ENCODE assay signal across 12 mouse cellular contexts in genomic region chr2:163362940-163363921, GRCm38 (mm10). TPM values are rescaled to one million over a fixed set of nuclear protein-coding genes. Genes with fewer than 3 reads are reported as not detected.
DNase-seq lines count a peak whose midpoint lies in the region; ATAC-seq and TF ChIP-seq lines count a peak whose summit lies in the region.
"Had no signal": no experiment of that assay in that cellular context is flagged by ENCODE, and none has a peak within 500 bp of the region (broad histone marks: within the 10 kb centered on the region; RNA-seq: fewer than 3 reads in every experiment).

No protein-coding gene starts in this region.

- H3K27me3 ChIP-seq in lung, embryonic 14.5 days (ENCODE audit: insufficient read depth, low read length), result no peaks in the 10 kb centered on the region
- no peaks in the 10 kb centered on the region for H3K27me3 ChIP-seq in heart, embryonic 10.5 days (ENCODE audit: insufficient read depth, poor library complexity, severe bottlenecking)
- H3K27me3 ChIP-seq in stomach, embryonic 16.5 days (ENCODE audit: control insufficient read depth, insufficient read depth, low read length), result no peaks in the 10 kb centered on the region
- H3K27me3 ChIP-seq: hindbrain, embryonic 12.5 days had no signal

- no peak overlapping the region for H3K4me2 ChIP-seq in lung, embryonic 14.5 days
- H3K4me2 ChIP-seq in stomach, embryonic 16.5 days (ENCODE audit: low read depth, low read length), result no peak overlapping the region
- H3K4me2 ChIP-seq: hindbrain, embryonic 12.5 days had no signal

- no peaks in the 10 kb centered on the region for H3K36me3 ChIP-seq in lung, embryonic 14.5 days (ENCODE audit: insufficient read depth)
- H3K36me3 ChIP-seq in heart, embryonic 10.5 days, result peaks cover 21% of the 10 kb centered on the region
- no peaks in the 10 kb centered on the region for H3K36me3 ChIP-seq in stomach, embryonic 16.5 days (ENCODE audit: control insufficient read depth, insufficient read depth, low read length)
- H3K36me3 ChIP-seq: hindbrain, embryonic 12.5 days had no signal

- H3K4me1 ChIP-seq in lung, embryonic 14.5 days (ENCODE audit: insufficient read depth), result peaks cover 4% of the 10 kb centered on the region; the same call in 1 of the 2 replicates
- peaks cover 80% of the 10 kb centered on the region for H3K4me1 ChIP-seq in heart, embryonic 10.5 days
- peaks cover 13% of the 10 kb centered on the region for H3K4me1 ChIP-seq in stomach, embryonic 16.5 days (ENCODE audit: control insufficient read depth, insufficient read depth, low read length)
- H3K4me1 ChIP-seq: hindbrain, embryonic 12.5 days had no signal

- no peak for TF ChIP-seq CTCF in lung, embryonic 14.5 days (IDR thresholded peaks at IDR 0.05; ENCODE audit: low read depth)

- peak; percentile 18; the same call in 1 of the 2 replicates for ATAC-seq in lung, embryonic 14.5 days (ENCODE audit: insufficient read depth)
- no peak; the same call in 1 of the 2 replicates for ATAC-seq in stomach, embryonic 16.5 days (ENCODE audit: insufficient read depth, low FRiP score)
- no peak for ATAC-seq in megakaryocyte progenitor cell, adult 5-6 weeks (replicated peaks; ENCODE audit: poor library complexity)
- ATAC-seq: forebrain, postnatal 0 days had no signal

- H3K9me3 ChIP-seq in lung, embryonic 14.5 days (ENCODE audit: low read depth, low read length), result no peaks in the 10 kb centered on the region
- no peaks in the 10 kb centered on the region for H3K9me3 ChIP-seq in heart, embryonic 10.5 days
- no peaks in the 10 kb centered on the region for H3K9me3 ChIP-seq in stomach, embryonic 16.5 days (replicated peaks; ENCODE audit: control insufficient read depth, low read length)
- H3K9me3 ChIP-seq: hindbrain, embryonic 12.5 days had no signal

- 46% methylated on average over 12 of the region's 12 CpGs for WGBS in lung, embryonic 14.5 days
- WGBS in heart, embryonic 10.5 days, result 26% methylated on average over 12 of the region's 12 CpGs
- 60% methylated on average over 12 of the region's 12 CpGs for WGBS in stomach, embryonic 16.5 days

- DNase-seq in lung, embryonic 14.5 days, result peak; percentile 19
- no peak for DNase-seq in lung, postnatal 36 days
- peak; percentile 85 for DNase-seq in heart, embryonic 10.5 days (ENCODE audit: low spot score)
- DNase-seq in liver, result peak; percentile 60
- no peak for DNase-seq in adrenal gland, postnatal 25 days
- DNase-seq in layer of hippocampus, adult 9-11 months, result no peak
- DNase-seq: adrenal gland, postnatal 36 days; cerebellum, adult 9-10 months; forebrain, postnatal 0 days had no signal

- no peak overlapping the region for H3K9ac ChIP-seq in lung, embryonic 14.5 days
- H3K9ac ChIP-seq in stomach, embryonic 16.5 days (ENCODE audit: low read length), result peak overlapping the region; percentile 44; the same call in 1 of the 2 replicates
- H3K9ac ChIP-seq: forebrain, postnatal 0 days; hindbrain, embryonic 12.5 days had no signal

- H3K27ac ChIP-seq in lung, embryonic 14.5 days (ENCODE audit: low read depth), result peak overlapping the region; percentile 88
- peak overlapping the region; percentile 91 for H3K27ac ChIP-seq in heart, embryonic 10.5 days
- peak overlapping the region; percentile 85 for H3K27ac ChIP-seq in stomach, embryonic 16.5 days (ENCODE audit: low read length)
- H3K27ac ChIP-seq: hindbrain, embryonic 12.5 days had no signal

- H3K4me3 ChIP-seq in lung, embryonic 14.5 days (ENCODE audit: low read depth, low read length), result no peak overlapping the region
- peak overlapping the region; percentile 31 for H3K4me3 ChIP-seq in heart, embryonic 10.5 days
- H3K4me3 ChIP-seq in stomach, embryonic 16.5 days (replicated peaks; ENCODE audit: low read length), result no peak overlapping the region
- H3K4me3 ChIP-seq: hindbrain, embryonic 12.5 days had no signal

RNA-seq across cellular contexts. Expression of gene Jph2, which starts 34.6 kb away (rescaled TPM):
- 2.7 and 2.9 TPM in 2 replicates for polyA plus RNA-seq in lung, embryonic 14.5 days (2014; fragmentation: Nextera tagmentation; extraction: Ambion mirVana)
- polyA plus RNA-seq in heart, embryonic 10.5 days (2016; fragmentation: Nextera tagmentation; extraction: Ambion mirVana), result 32.5 and 43.7 TPM in 2 replicates
- polyA plus RNA-seq in stomach, embryonic 16.5 days (2015; fragmentation: Nextera tagmentation; extraction: Ambion mirVana), result 8.5 and 11.2 TPM in 2 replicates
- not detected in 2 replicates for total RNA-seq in megakaryocyte progenitor cell, adult 5-6 weeks (2015)
- total RNA-seq in megakaryocyte progenitor cell, adult 5-6 weeks (2017), result not detected in 2 replicates
- total RNA-seq in adrenal gland, postnatal 25 days (2021), result 2.7 and 2.8 TPM in 2 replicates

Comparison
In these comparisons a context has a peak if more than half of its experiments do, and no peak if none do; other contexts are left out.
1. DNase-seq: peak in lung, embryonic 14.5 days (single experiment), heart, embryonic 10.5 days (single experiment) and liver (single experiment); none in lung, postnatal 36 days (single experiment), adrenal gland, postnatal 25 days (single experiment) and layer of hippocampus, adult 9-11 months (single experiment).
2. Peak in every context shown above with its lines, with median percentiles within 50 percentile points of each other: H3K27ac ChIP-seq.